Mouse (Mus musculus) lung, postnatal 36 days (tissue): ENCODE measurements at regions not wholly inside any gene's neighbourhood (a gene's known extent, or its start where the extent isn't known, plus 50 kb on each side); places are given as distances from the start of the nearest gene placed in this dataset.
"Not testable (repeated sequence)": the region's sequence is repeated elsewhere in the genome, so short reads cannot be mapped to it uniquely, and the experiment has no call there.

Experiments used
- DNase-seq: peaks from one replicate; pipeline ENCODE4 v3.0.0; 2022; ENCODE audit warnings: mixed read lengths

DNA sequence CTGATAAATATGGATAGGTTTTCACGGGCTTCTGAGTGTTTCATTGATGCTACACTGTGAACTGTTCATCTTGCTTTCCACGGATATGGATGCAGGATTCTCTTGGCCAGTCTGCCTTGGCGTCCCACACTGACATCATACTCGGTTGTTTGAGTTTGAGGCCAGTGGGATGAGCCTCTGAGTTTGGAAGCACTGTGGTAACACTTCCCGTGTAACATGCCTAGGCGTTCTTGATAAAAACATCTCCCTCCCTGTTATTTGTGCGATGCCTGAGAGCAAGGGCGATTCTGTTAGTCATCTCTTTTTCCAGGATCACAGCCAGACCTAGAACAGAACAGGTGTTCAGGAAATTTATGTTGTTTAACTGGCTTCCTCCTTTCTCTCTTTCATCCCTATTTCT is 482.5 kb upstream of the Id2 start:
- no peak for DNase-seq

DNA sequence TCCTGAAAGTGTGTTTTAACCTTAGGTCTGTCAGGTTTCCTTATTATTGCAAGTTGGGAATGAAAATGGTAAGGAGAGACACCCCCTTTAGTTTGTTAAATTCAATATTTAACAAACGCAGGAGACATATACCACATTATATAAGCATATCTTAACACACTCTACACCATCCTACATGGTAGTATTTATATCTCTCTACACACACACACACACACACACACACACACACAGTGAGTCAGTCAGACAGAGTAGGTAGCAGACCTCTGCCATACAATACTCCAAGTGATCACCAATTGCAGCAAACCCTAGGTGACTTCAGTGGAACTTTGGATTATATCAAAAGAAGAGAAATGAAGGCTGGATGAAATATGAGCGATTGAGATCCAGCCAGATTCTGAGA is 468.2 kb upstream of the Id2 start:
- no peak for DNase-seq

GRCm38 (mm10) chr12:25559601-25560000 is 462.7 kb upstream of the Id2 start:
- no peak for DNase-seq

GRCm38 (mm10) chr12:25553656-25554055 is 456.7 kb upstream of the Id2 start:
- DNase-seq, result no peak

GRCm38 (mm10) chr12:25549735-25550134 is 452.8 kb upstream of the Id2 start:
- no peak for DNase-seq

- no peak for DNase-seq
Observed at GRCm38 (mm10) chr12:25544253-25544652, 447.3 kb upstream of the Id2 start.

- no peak for DNase-seq
Observed at GRCm38 (mm10) chr12:25534620-25534950, 437.6 kb upstream of the Id2 start.

GRCm38 (mm10) chr12:25533709-25534619 is 437.0 kb upstream of the Id2 start:
- no peak for DNase-seq

DNA sequence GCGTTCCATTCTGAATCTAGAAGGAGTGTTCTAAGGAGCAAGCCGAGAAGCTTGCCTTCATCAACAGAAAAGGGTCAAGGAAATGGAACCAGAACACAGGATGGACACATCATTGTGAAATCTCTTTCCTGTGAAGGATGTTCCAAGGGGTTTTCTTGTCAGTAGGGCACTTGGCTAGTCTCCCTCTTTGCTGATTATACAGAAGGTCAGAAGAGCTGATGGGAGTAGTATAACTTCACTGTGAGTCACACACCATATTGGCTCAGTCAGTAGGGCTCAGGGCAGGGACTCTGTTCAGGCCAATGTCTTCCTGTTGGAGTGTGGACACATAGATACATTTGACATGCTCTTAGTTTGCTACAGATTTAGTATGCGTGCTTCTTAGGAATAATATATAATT is 433.5 kb upstream of the Id2 start:
- DNase-seq, result peak; percentile 21

DNA sequence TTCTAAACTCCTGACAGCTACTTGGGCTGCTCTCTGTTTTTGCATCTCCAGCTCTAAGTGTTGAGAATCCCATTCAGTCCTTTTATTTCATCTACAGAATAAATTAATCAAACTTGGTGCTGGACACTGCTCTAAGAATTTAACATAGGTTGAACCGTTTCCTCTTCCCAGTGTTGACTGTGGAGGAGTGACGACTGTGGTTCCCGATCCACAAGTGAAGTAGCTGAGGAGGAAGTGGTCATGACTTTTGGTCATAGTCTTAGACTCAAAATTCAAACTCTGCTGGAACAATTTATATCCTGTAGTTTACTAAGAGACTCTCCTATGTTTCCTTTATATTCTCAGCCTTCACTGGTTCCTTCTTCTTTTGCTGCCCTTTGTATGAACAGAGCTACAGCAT is 432.6 kb upstream of the Id2 start:
- DNase-seq, result peak; percentile 8

GRCm38 (mm10) chr12:25526639-25527038 is 429.7 kb upstream of the Id2 start:
- no peak for DNase-seq

DNA sequence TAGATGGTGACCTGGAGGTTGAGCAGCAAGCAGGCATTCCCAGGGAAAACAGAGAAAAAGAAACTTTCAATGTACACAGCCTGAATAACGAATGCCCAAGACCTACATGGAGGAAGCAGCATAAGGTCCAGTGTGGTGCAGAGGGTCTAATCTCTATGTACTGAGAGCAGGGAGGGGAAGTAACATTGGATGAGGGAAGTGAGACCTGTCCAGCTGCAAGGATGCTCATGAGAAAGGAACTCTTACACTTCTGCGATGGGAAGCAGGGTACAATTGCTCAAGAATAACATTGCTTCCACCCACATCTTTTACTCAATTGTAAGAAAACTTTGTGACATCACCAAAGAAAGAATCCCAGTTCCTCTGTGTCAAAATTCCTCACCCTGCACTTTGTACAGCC is 419.8 kb upstream of the Id2 start:
- DNase-seq, result peak; percentile 32

- DNase-seq, result no peak
Observed at GRCm38 (mm10) chr12:25513679-25514078, 416.7 kb upstream of the Id2 start.

GRCm38 (mm10) chr12:25509666-25510065 is 412.7 kb upstream of the Id2 start:
- DNase-seq, result no peak

DNA sequence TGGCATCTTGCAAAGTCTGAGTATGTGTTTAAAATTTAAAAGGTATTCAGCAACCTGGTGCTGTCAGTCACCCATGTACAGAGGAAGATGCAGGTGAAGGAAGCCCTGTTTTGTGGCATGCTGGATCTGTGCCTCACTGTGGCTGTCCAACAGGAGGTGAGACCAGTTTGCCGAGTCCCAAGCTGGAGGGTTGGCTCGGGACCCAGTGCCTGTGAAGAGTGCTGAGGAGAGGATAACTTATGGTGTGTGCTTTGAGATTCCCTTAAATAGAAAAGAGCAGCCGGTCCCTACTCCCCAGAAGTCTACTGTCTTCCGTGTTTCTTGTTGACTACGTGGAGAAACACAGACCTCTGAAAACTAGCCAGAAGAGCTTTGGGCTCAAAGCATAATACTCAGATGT is 396.3 kb upstream of the Id2 start:
- no peak for DNase-seq

DNA sequence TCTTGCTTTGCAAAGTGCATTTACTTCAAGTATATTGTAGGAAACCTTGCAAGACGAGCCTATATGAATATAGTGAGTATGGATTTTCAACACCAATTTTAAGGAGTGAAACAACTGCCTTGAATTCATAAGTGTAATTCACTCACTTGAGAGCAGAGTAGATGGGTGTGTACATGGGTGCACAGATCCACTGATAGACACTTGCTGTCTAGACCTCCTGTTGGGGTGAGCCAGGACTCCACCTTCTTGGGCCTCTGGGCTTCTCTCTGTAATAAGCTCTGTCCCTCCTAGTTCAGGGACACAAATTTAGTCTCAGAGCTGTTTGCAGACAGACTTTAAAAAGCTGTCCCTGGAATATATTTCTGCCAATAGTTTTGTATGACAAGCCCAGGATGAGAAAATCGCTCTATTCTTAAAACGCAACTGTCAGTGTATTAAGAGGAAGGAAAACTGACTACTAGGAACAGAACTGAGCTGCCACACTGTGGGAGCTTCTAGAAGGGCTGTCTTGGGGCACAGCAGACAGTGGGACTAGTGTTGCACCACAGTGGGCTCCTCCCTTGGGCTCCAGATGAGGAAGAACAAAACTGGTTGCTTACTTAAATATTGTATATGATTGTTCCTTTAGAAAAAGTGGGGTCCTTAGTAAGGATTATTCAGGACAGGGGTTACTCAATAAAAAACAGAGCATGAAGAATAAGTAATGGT is 395.7 kb upstream of the Id2 start:
- DNase-seq, result no peak

GRCm38 (mm10) chr12:25475180-25475758 is 378.3 kb upstream of the Id2 start:
- DNase-seq, result no peak

GRCm38 (mm10) chr12:25469181-25469580 is 372.2 kb upstream of the Id2 start:
- no peak for DNase-seq

- no peak for DNase-seq
Observed at GRCm38 (mm10) chr12:25467789-25468188, 370.8 kb upstream of the Id2 start.

GRCm38 (mm10) chr12:25462690-25463089 is 365.8 kb upstream of the Id2 start:
- DNase-seq, result not testable (repeated sequence)

- no peak for DNase-seq
Observed at GRCm38 (mm10) chr12:25455281-25455989, 358.5 kb upstream of the Id2 start.

DNA sequence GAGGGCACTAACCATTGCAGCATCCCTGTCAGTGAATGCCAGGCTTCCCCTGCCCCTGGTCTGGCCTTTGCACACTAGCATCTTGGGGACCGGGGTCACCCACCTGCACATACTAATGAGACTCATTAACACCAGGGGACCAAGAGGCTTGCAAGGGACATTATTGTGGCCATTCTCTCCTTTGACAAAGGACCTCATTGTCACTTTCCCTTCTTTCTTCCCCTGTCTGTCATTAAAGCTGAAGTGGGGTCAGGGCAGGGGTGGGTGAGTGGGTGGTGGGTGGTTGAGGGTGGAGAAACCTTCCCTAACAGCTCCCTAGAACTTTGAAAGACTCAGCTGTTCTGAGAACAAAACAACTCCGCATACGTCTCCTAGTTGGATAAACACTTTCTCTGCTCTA is 356.4 kb upstream of the Id2 start:
- DNase-seq, result no peak

DNA sequence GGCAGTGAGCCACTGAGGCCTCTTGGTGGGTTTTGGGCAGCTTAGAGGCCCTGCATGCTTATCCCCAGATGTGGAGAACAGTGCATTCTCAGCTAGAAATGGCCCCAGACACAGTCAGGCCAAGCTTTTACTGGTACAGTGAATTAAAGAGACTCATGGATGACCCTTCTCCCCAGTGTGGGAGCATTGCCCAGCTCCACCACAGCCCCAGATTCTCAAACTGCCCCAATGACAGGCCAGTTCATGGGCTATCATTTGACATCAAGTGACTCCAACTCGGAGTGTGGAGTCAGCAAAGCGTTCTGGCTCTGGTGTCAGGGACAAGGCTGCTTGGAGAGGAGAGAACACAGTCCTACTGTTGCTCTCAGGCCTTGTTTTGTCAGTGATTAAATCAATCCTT is 354.2 kb upstream of the Id2 start:
- DNase-seq, result no peak
